Mouse (Mus musculus) midbrain, embryonic 11.5 days (tissue): ENCODE measurements around the gene Cadm1. TPM values are rescaled to one million over a fixed set of nuclear protein-coding genes. Genes with fewer than 3 reads are reported as not detected.

Experiments
- ATAC-seq: fragments of 200-750 bp; cut with Nextera tagmentation; 2 replicates; pipeline ENCODE4 v1.8.0; 2017; ENCODE audit warnings: moderate TSS enrichment, moderate library complexity; ENCODE audit not compliant: low FRiP score
- DNase-seq: peaks from one replicate; pipeline ENCODE4 v3.0.0; 2015; ENCODE audit warnings: low spot score; ENCODE audit errors: missing footprints
- H3K27ac ChIP-seq: fragments of 300-500 bp; sonication (generic); 2 replicates; pipeline ENCODE4 v1.5.1; 2014; ENCODE audit warnings: low read depth, low read length
- H3K27me3 ChIP-seq: fragments of 300-500 bp; sonication (generic); 2 replicates; pipeline ENCODE4 v1.6.1; 2014; ENCODE audit warnings: mild to moderate bottlenecking, low read length, moderate library complexity, mixed read lengths; ENCODE audit not compliant: control insufficient read depth, insufficient read depth
- H3K36me3 ChIP-seq: fragments of 300-500 bp; sonication (generic); 2 replicates; pipeline ENCODE4 v1.6.1; 2014; ENCODE audit warnings: mild to moderate bottlenecking, low read length, moderate library complexity, mixed read lengths; ENCODE audit not compliant: control insufficient read depth, insufficient read depth
- H3K4me1 ChIP-seq: fragments of 300-500 bp; sonication (generic); 2 replicates; pipeline ENCODE4 v1.6.1; 2014; ENCODE audit warnings: low read length; ENCODE audit not compliant: control insufficient read depth, insufficient read depth
- H3K4me2 ChIP-seq: fragments of 300-500 bp; sonication (generic); 2 replicates; pipeline ENCODE4 v1.6.1; 2014; ENCODE audit warnings: mild to moderate bottlenecking, moderate library complexity
- H3K4me3 ChIP-seq: fragments of 300-500 bp; sonication (generic); 2 replicates; pipeline ENCODE4 v1.5.1; 2014; ENCODE audit warnings: low read depth, low read length
- H3K9ac ChIP-seq: fragments of 300-500 bp; sonication (generic); 2 replicates; pipeline ENCODE4 v1.6.1; 2014; ENCODE audit warnings: low read length
- H3K9me3 ChIP-seq: fragments of 300-500 bp; sonication (generic); 2 replicates; pipeline ENCODE4 v1.6.1; 2016; ENCODE audit warnings: low read length; ENCODE audit not compliant: control insufficient read depth
- WGBS: fragments of 180-500 bp; shearing (Covaris S2); extraction: QIAGEN DNeasy Blood & Tissue Kit; methylation state at CpG from one replicate; pipeline ENCODE4 v1.1.7; 2014; 5-methylcytosine and 5-hydroxymethylcytosine counted together
- polyA plus RNA-seq: library from polyadenylated mRNA; unstranded; fragments of >200 nt; fragmentation: Nextera tagmentation; extraction: Ambion mirVana; gene quantifications from 2 replicates; pipeline ENCODE4 v1.2.1, GENCODE M21; 2014

The Cadm1 gene
- 87.3 and 90.9 TPM in 2 replicates for polyA plus RNA-seq

- no peaks in the 10 kb centered on the region for H3K9me3 ChIP-seq
- H3K4me1 ChIP-seq = peaks cover 27% of the 10 kb centered on the region
- H3K4me2 ChIP-seq = peak within 1 kb of the TSS; percentile 78
- H3K4me3 ChIP-seq = peak within 1 kb of the TSS; percentile 80
- H3K36me3 ChIP-seq = no peaks in the 10 kb centered on the region
- no peaks in the 10 kb centered on the region; the same call in 1 of the 2 replicates for H3K27me3 ChIP-seq
- peak within 1 kb of the TSS; percentile 95 for H3K9ac ChIP-seq
- ATAC-seq (peak; percentile 96), DNase-seq (peak; percentile 100)
- under 1% methylated on average over 72 of the region's 72 CpGs for WGBS
- peak within 1 kb of the TSS; percentile 79 for H3K27ac ChIP-seq
Observed at GRCm38 (mm10) chr9:47529602-47530450, at the start of gene Cadm1. Cadm1 (plus strand) TSS chr9:47530173.

- Histone ChIP-seq H3K4me3 (no peak overlapping the region), H3K9ac (no peak overlapping the region), H3K4me2 (no peak overlapping the region), H3K9me3 (no peaks in the 10 kb centered on the region), H3K27ac (no peak overlapping the region), H3K4me1 (no peaks in the 10 kb centered on the region), H3K36me3 (no peaks in the 10 kb centered on the region), H3K27me3 (no peaks in the 10 kb centered on the region)
- ATAC-seq (no peak), DNase-seq (no peak)
- 83% methylated on average over 5 of the region's 5 CpGs for whole genome bisulfite sequencing
Observed at GRCm38 (mm10) chr9:47484506-47484905, 45.5 kb upstream of the Cadm1 start.

- no peak overlapping the region for H3K4me2 ChIP-seq
- H3K27ac ChIP-seq = no peak overlapping the region
- ATAC-seq (no peak), DNase-seq (no peak)
- H3K9ac ChIP-seq = no peak overlapping the region
- 48% methylated on average over 4 of the region's 4 CpGs for WGBS
- no peaks in the 10 kb centered on the region for H3K27me3 ChIP-seq
- H3K4me3 ChIP-seq = no peak overlapping the region
- no peaks in the 10 kb centered on the region for H3K9me3 ChIP-seq
- H3K4me1 ChIP-seq = no peaks in the 10 kb centered on the region
- no peaks in the 10 kb centered on the region for H3K36me3 ChIP-seq
Observed at GRCm38 (mm10) chr9:47485186-47485585, 44.8 kb upstream of the Cadm1 start.

- H3K4me3 ChIP-seq = no peak overlapping the region
- DNase-seq = no peak
- H3K27me3 ChIP-seq = no peaks in the 10 kb centered on the region
- no peak overlapping the region for H3K27ac ChIP-seq
- H3K4me2 ChIP-seq = no peak overlapping the region
- ATAC-seq = no peak
- WGBS = 9% methylated on average over 3 of the region's 3 CpGs
- no peaks in the 10 kb centered on the region for H3K36me3 ChIP-seq
- H3K9me3 ChIP-seq = no peaks in the 10 kb centered on the region
- H3K9ac ChIP-seq = no peak overlapping the region
- no peaks in the 10 kb centered on the region for H3K4me1 ChIP-seq
Observed at GRCm38 (mm10) chr9:47499761-47500160, 30.2 kb upstream of the Cadm1 start.

GRCm38 (mm10) chr9:47505956-47506355, 24.0 kb upstream of the Cadm1 start:
- ATAC-seq (no peak), DNase-seq (no peak)
- 74% methylated on average over 13 of the region's 13 CpGs for WGBS
- H3K4me2 ChIP-seq = no peak overlapping the region
- no peaks in the 10 kb centered on the region for H3K36me3 ChIP-seq
- H3K4me1 ChIP-seq = no peaks in the 10 kb centered on the region; the same call in 1 of the 2 replicates
- H3K27ac ChIP-seq = no peak overlapping the region
- no peak overlapping the region for H3K4me3 ChIP-seq
- no peaks in the 10 kb centered on the region for H3K27me3 ChIP-seq
- H3K9ac ChIP-seq = no peak overlapping the region
- no peaks in the 10 kb centered on the region for H3K9me3 ChIP-seq

- H3K27ac ChIP-seq = no peak overlapping the region
- H3K4me1 ChIP-seq = no peaks in the 10 kb centered on the region; the same call in 1 of the 2 replicates
- H3K9ac ChIP-seq = no peak overlapping the region
- H3K4me2 ChIP-seq = no peak overlapping the region
- no peaks in the 10 kb centered on the region for H3K9me3 ChIP-seq
- H3K4me3 ChIP-seq = no peak overlapping the region
- H3K27me3 ChIP-seq = no peaks in the 10 kb centered on the region
- no peaks in the 10 kb centered on the region for H3K36me3 ChIP-seq
- DNase-seq (no peak), ATAC-seq (no peak)
- WGBS = 93% methylated on average over 17 of the region's 17 CpGs
Observed at GRCm38 (mm10) chr9:47506876-47507275, 23.1 kb upstream of the Cadm1 start.

GRCm38 (mm10) chr9:47508109-47508508, 21.9 kb upstream of the Cadm1 start:
- Histone ChIP-seq H3K9me3 (no peaks in the 10 kb centered on the region), H3K4me2 (no peak overlapping the region), H3K27ac (no peak overlapping the region), H3K4me1 (no peaks in the 10 kb centered on the region; the same call in 1 of the 2 replicates), H3K4me3 (no peak overlapping the region), H3K36me3 (no peaks in the 10 kb centered on the region), H3K9ac (no peak overlapping the region), H3K27me3 (no peaks in the 10 kb centered on the region)
- WGBS = 59% methylated on average over 3 of the region's 3 CpGs
- ATAC-seq (no peak), DNase-seq (no peak)

- 87% methylated on average over 3 of the region's 3 CpGs for WGBS
- ATAC-seq (no peak), DNase-seq (peak; percentile 65)
- Histone ChIP-seq H3K4me3 (no peak overlapping the region), H3K4me2 (no peak overlapping the region), H3K9ac (no peak overlapping the region), H3K27ac (no peak overlapping the region), H3K27me3 (no peaks in the 10 kb centered on the region), H3K4me1 (no peaks in the 10 kb centered on the region; the same call in 1 of the 2 replicates), H3K9me3 (no peaks in the 10 kb centered on the region), H3K36me3 (no peaks in the 10 kb centered on the region)
Observed at GRCm38 (mm10) chr9:47512521-47512920, 17.5 kb upstream of the Cadm1 start.

GRCm38 (mm10) chr9:47514318-47514717, 15.7 kb upstream of the Cadm1 start:
- DNase-seq (peak; percentile 78), ATAC-seq (no peak)
- H3K4me1 ChIP-seq = no peaks in the 10 kb centered on the region
- no peak overlapping the region for H3K4me3 ChIP-seq
- no peak overlapping the region for H3K9ac ChIP-seq
- WGBS = 11% methylated on average over 8 of the region's 8 CpGs
- no peaks in the 10 kb centered on the region for H3K27me3 ChIP-seq
- H3K27ac ChIP-seq = no peak overlapping the region
- no peaks in the 10 kb centered on the region for H3K9me3 ChIP-seq
- no peaks in the 10 kb centered on the region for H3K36me3 ChIP-seq
- H3K4me2 ChIP-seq = no peak overlapping the region
